In genomic region chr1:168109797-168110196, GRCm38 (mm10) we compare ENCODE assay signal across 24 mouse cellular contexts.
"Had no signal": no experiment of that assay in that cellular context is flagged by ENCODE, and none has a peak within 500 bp of the region (broad histone marks: within the 10 kb centered on the region; RNA-seq: fewer than 3 reads in every experiment).

No protein-coding gene starts in this region.

- ATAC-seq: hindbrain, embryonic 16.5 days; inflammation-experienced regulatory T-cells, adult 6 months; intestine, embryonic 15.5 days; intestine, postnatal 0 days; liver, embryonic 12.5 days had no signal

- H3K27me3 ChIP-seq: heart, embryonic 12.5 days; hindbrain, embryonic 12.5 days; intestine, embryonic 15.5 days; limb, embryonic 13.5 days; limb, embryonic 15.5 days; liver, embryonic 12.5 days had no signal

- H3K4me3 ChIP-seq: gastrocnemius, adult 2 months; heart, embryonic 10.5 days; heart, embryonic 12.5 days; hindbrain, embryonic 10.5 days; hindbrain, embryonic 12.5 days; intestine, embryonic 15.5 days; layer of hippocampus, adult 2 months; left cerebral cortex, adult 2 months; limb, embryonic 13.5 days; limb, embryonic 15.5 days; liver, embryonic 12.5 days had no signal

- H3K36me3 ChIP-seq: heart, embryonic 10.5 days; heart, embryonic 12.5 days; hindbrain, embryonic 10.5 days; hindbrain, embryonic 12.5 days; intestine, embryonic 15.5 days; limb, embryonic 13.5 days; limb, embryonic 15.5 days; liver, embryonic 12.5 days had no signal

- H3K9me3 ChIP-seq: heart, embryonic 10.5 days; heart, embryonic 12.5 days; hindbrain, embryonic 10.5 days; hindbrain, embryonic 12.5 days; intestine, embryonic 15.5 days; limb, embryonic 15.5 days; liver, embryonic 12.5 days had no signal

- H3K9ac ChIP-seq: heart, embryonic 12.5 days; hindbrain, embryonic 12.5 days; hindbrain, embryonic 14.5 days; intestine, embryonic 15.5 days; limb, embryonic 13.5 days; limb, embryonic 15.5 days; liver, embryonic 12.5 days had no signal

- H3K4me2 ChIP-seq: heart, embryonic 12.5 days; hindbrain, embryonic 12.5 days; hindbrain, embryonic 14.5 days; intestine, embryonic 15.5 days; limb, embryonic 13.5 days; limb, embryonic 15.5 days; liver, embryonic 12.5 days had no signal

- H3K4me1 ChIP-seq: heart, embryonic 10.5 days; hindbrain, embryonic 12.5 days; intestine, embryonic 15.5 days; limb, embryonic 13.5 days; limb, embryonic 15.5 days; liver, embryonic 12.5 days had no signal

- H3K27ac ChIP-seq: gastrocnemius, adult 2 months; heart, embryonic 10.5 days; hindbrain, embryonic 10.5 days; hindbrain, embryonic 12.5 days; hindbrain, embryonic 14.5 days; intestine, embryonic 15.5 days; layer of hippocampus, adult 2 months; left cerebral cortex, adult 2 months; limb, embryonic 13.5 days; limb, embryonic 15.5 days; liver, embryonic 12.5 days had no signal

- DNase-seq: gastrocnemius, adult 2 months; gastrocnemius, postnatal 10 days; gastrocnemius, postnatal 25 days; heart, postnatal 10 days; heart, postnatal 4 days; kidney, adult 18-20 months; kidney, adult 8-10 months; kidney, postnatal 10 days; kidney, postnatal 25 days; kidney, postnatal 4 days had no signal
